Mouse (Mus musculus): ENCODE measurements at regions not wholly inside any gene's neighbourhood (a gene's known extent, or its start where the extent isn't known, plus 50 kb on each side); places are given as distances from the start of the nearest gene placed in this dataset.

GRCm38 (mm10) chr17:4919866-4920495 lies 74.2 kb upstream of the Arid1b start:
- ATAC-seq (ENCODE audit: low FRiP score, low TSS enrichment) = no peak
- Histone ChIP-seq H3K9me3 (ENCODE audit: control insufficient read depth, low read length) (no peaks in the 10 kb centered on the region), H3K36me3 (ENCODE audit: control insufficient read depth, insufficient read depth, low read length) (no peaks in the 10 kb centered on the region), H3K4me3 (replicated peaks; ENCODE audit: low read depth, low read length) (no peak overlapping the region), H3K27ac (replicated peaks; ENCODE audit: low read depth, low read length) (no peak overlapping the region), H3K4me1 (ENCODE audit: control insufficient read depth, insufficient read depth, low read length) (no peaks in the 10 kb centered on the region), H3K4me2 (ENCODE audit: low read length) (no peak overlapping the region), H3K9ac (replicated peaks; ENCODE audit: low read length) (no peak overlapping the region), H3K27me3 (ENCODE audit: control insufficient read depth, insufficient read depth, low read length) (no peaks in the 10 kb centered on the region)
- DNase-seq = no peak
- WGBS = 93% methylated on average over 6 of the region's 6 CpGs

GRCm38 (mm10) chr17:4921121-4921520 lies 73.0 kb upstream of the Arid1b start:
- WGBS = 87% methylated on average over 7 of the region's 7 CpGs

GRCm38 (mm10) chr17:4928631-4929030 lies 65.5 kb upstream of the Arid1b start:
- H3K4me2 ChIP-seq (ENCODE audit: low read length) = no peak overlapping the region
- no peaks in the 10 kb centered on the region for H3K27me3 ChIP-seq (ENCODE audit: control insufficient read depth, insufficient read depth, low read length)
- no peaks in the 10 kb centered on the region for H3K4me1 ChIP-seq (ENCODE audit: control insufficient read depth, insufficient read depth, low read length)
- no peaks in the 10 kb centered on the region for H3K36me3 ChIP-seq (ENCODE audit: control insufficient read depth, insufficient read depth, low read length)
- ATAC-seq (ENCODE audit: low FRiP score, low TSS enrichment) (no peak), DNase-seq (no peak)
- H3K4me3 ChIP-seq (replicated peaks; ENCODE audit: low read depth, low read length) = no peak overlapping the region
- no peaks in the 10 kb centered on the region for H3K9me3 ChIP-seq (ENCODE audit: control insufficient read depth, low read length)
- H3K9ac ChIP-seq (replicated peaks; ENCODE audit: low read length) = no peak overlapping the region
- 76% methylated on average over 5 of the region's 5 CpGs for WGBS
- H3K27ac ChIP-seq (replicated peaks; ENCODE audit: low read depth, low read length) = no peak overlapping the region

More at GRCm38 (mm10) chr17:4921121-4921520, 73.0 kb upstream of the Arid1b start:
- Histone ChIP-seq H3K9ac (replicated peaks; ENCODE audit: low read length) (no peak overlapping the region), H3K27ac (replicated peaks; ENCODE audit: low read depth, low read length) (no peak overlapping the region), H3K4me1 (ENCODE audit: control insufficient read depth, insufficient read depth, low read length) (no peaks in the 10 kb centered on the region), H3K4me2 (ENCODE audit: low read length) (no peak overlapping the region), H3K9me3 (ENCODE audit: control insufficient read depth, low read length) (no peaks in the 10 kb centered on the region), H3K27me3 (ENCODE audit: control insufficient read depth, insufficient read depth, low read length) (no peaks in the 10 kb centered on the region), H3K4me3 (replicated peaks; ENCODE audit: low read depth, low read length) (no peak overlapping the region), H3K36me3 (ENCODE audit: control insufficient read depth, insufficient read depth, low read length) (no peaks in the 10 kb centered on the region)
- DNase-seq (no peak), ATAC-seq (ENCODE audit: low FRiP score, low TSS enrichment) (no peak)

- H3K4me1 ChIP-seq (ENCODE audit: control insufficient read depth, insufficient read depth, low read length) = no peaks in the 10 kb centered on the region
- H3K4me3 ChIP-seq (replicated peaks; ENCODE audit: low read depth, low read length) = no peak overlapping the region
- H3K4me2 ChIP-seq (ENCODE audit: low read length) = no peak overlapping the region
- no peaks in the 10 kb centered on the region for H3K36me3 ChIP-seq (ENCODE audit: control insufficient read depth, insufficient read depth, low read length)
- H3K27me3 ChIP-seq (ENCODE audit: control insufficient read depth, insufficient read depth, low read length) = no peaks in the 10 kb centered on the region
- no peak overlapping the region for H3K9ac ChIP-seq (replicated peaks; ENCODE audit: low read length)
- DNase-seq = no peak
- H3K9me3 ChIP-seq (ENCODE audit: control insufficient read depth, low read length) = no peaks in the 10 kb centered on the region
- H3K27ac ChIP-seq (replicated peaks; ENCODE audit: low read depth, low read length) = no peak overlapping the region
- ATAC-seq (ENCODE audit: low FRiP score, low TSS enrichment) = no peak
- WGBS = 96% methylated on average over 5 of the region's 5 CpGs
Observed at GRCm38 (mm10) chr17:4935268-4935667, 58.9 kb upstream of the Arid1b start.

GRCm38 (mm10) chr17:4940589-4940988 lies 53.5 kb upstream of the Arid1b start:
- H3K27ac ChIP-seq (replicated peaks; ENCODE audit: low read depth, low read length) = no peak overlapping the region
- WGBS = 36% methylated on average over 9 of the region's 9 CpGs
- no peak for ATAC-seq (ENCODE audit: low FRiP score, low TSS enrichment)

GRCm38 (mm10) chr17:4941286-4941800 lies 52.8 kb upstream of the Arid1b start:
- Histone ChIP-seq H3K4me3 (replicated peaks; ENCODE audit: low read depth, low read length) (no peak overlapping the region), H3K4me1 (ENCODE audit: control insufficient read depth, insufficient read depth, low read length) (peaks cover 7% of the 10 kb centered on the region; the same call in 1 of the 2 replicates), H3K9me3 (ENCODE audit: control insufficient read depth, low read length) (no peaks in the 10 kb centered on the region), H3K9ac (replicated peaks; ENCODE audit: low read length) (no peak overlapping the region), H3K27me3 (ENCODE audit: control insufficient read depth, insufficient read depth, low read length) (no peaks in the 10 kb centered on the region), H3K4me2 (ENCODE audit: low read length) (no peak overlapping the region), H3K27ac (replicated peaks; ENCODE audit: low read depth, low read length) (no peak overlapping the region), H3K36me3 (ENCODE audit: control insufficient read depth, insufficient read depth, low read length) (no peaks in the 10 kb centered on the region)
- WGBS = 23% methylated on average over 4 of the region's 4 CpGs
- DNase-seq (no peak), ATAC-seq (ENCODE audit: low FRiP score, low TSS enrichment) (no peak)

More at GRCm38 (mm10) chr17:4940589-4940988, 53.5 kb upstream of the Arid1b start:
- Histone ChIP-seq H3K36me3 (ENCODE audit: control insufficient read depth, insufficient read depth, low read length) (no peaks in the 10 kb centered on the region), H3K9me3 (ENCODE audit: control insufficient read depth, low read length) (no peaks in the 10 kb centered on the region), H3K4me1 (ENCODE audit: control insufficient read depth, insufficient read depth, low read length) (0 out of 2 replicates have a peak, but pooled peaks cover 3% of the 10 kb centered on the region), H3K27me3 (ENCODE audit: control insufficient read depth, insufficient read depth, low read length) (no peaks in the 10 kb centered on the region), H3K9ac (replicated peaks; ENCODE audit: low read length) (no peak overlapping the region), H3K4me2 (ENCODE audit: low read length) (no peak overlapping the region), H3K4me3 (replicated peaks; ENCODE audit: low read depth, low read length) (no peak overlapping the region)
- DNase-seq = no peak

- Histone ChIP-seq H3K36me3 (ENCODE audit: control insufficient read depth, insufficient read depth, low read length) (no peaks in the 10 kb centered on the region), H3K27me3 (ENCODE audit: control insufficient read depth, insufficient read depth, low read length) (no peaks in the 10 kb centered on the region), H3K9ac (replicated peaks; ENCODE audit: low read length) (no peak overlapping the region), H3K4me2 (ENCODE audit: low read length) (no peak overlapping the region), H3K9me3 (ENCODE audit: control insufficient read depth, low read length) (no peaks in the 10 kb centered on the region), H3K27ac (replicated peaks; ENCODE audit: low read depth, low read length) (no peak overlapping the region), H3K4me1 (ENCODE audit: control insufficient read depth, insufficient read depth, low read length) (peaks cover 14% of the 10 kb centered on the region), H3K4me3 (replicated peaks; ENCODE audit: low read depth, low read length) (no peak overlapping the region)
- WGBS = 91% methylated on average over 7 of the region's 7 CpGs
- DNase-seq = no peak
- ATAC-seq (ENCODE audit: low FRiP score, low TSS enrichment) = no peak
Observed at GRCm38 (mm10) chr17:4942868-4943267, 51.3 kb upstream of the Arid1b start.

All from midbrain, embryonic 14.5 days (tissue).